Mouse (Mus musculus): ENCODE measurements around the gene Prkrip1.

DNA sequence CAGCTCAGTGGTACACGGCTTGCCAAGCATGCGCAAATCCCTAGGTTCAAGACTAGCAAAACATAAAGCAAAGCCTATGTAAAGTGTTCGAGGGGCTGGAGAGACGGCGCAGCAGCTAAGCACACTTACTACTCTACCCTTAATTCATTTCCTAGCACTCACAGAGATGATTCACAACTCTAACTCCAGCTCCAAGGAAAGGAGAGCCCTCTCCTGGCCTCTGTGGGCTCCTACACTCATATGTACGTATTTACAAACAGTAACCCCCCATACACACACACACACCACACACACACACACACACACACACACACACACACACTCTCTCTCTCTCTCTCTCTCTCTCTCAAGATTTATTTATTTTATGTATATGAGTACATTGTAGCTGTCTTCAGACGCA lies 15.0 kb downstream of the Prkrip1 start:
- TF ChIP-seq CTCF (IDR thresholded peaks at IDR 0.05; ENCODE audit: low read depth), result no peak
- TF ChIP-seq EP300 (IDR thresholded peaks at IDR 0.05; ENCODE audit: low read depth), result no peak
